Mouse (Mus musculus): Measurements from ENCODE around the gene Cyp3a25. TPM values are rescaled to one million over a fixed set of nuclear protein-coding genes. Genes with fewer than 3 reads are reported as not detected.
"Not testable (repeated sequence)": the region's sequence is repeated elsewhere in the genome, so short reads cannot be mapped to it uniquely, and the experiment has no call there.

The Cyp3a25 gene
- not detected in 2 replicates for polyA plus RNA-seq (2016; fragmentation: Nextera tagmentation; extraction: Ambion mirVana)

- not testable (repeated sequence) for H3K4me1 ChIP-seq; H3K9ac ChIP-seq; H3K27me3 ChIP-seq; H3K4me2 ChIP-seq; H3K27ac ChIP-seq; H3K4me3 ChIP-seq (replicated peaks); ATAC-seq (ENCODE audit: low FRiP score); H3K36me3 ChIP-seq (replicated peaks)
- 91% methylated on average over 1 of the region's 1 CpGs for WGBS
- H3K9me3 ChIP-seq: peaks cover 35% of the 10 kb centered on the region
Observed at GRCm38 (mm10) chr5:146009509-146009908, at the start of gene Cyp3a25. Gene Cyp3a25, minus strand, starts transcription at chr5:146009618.

DNA sequence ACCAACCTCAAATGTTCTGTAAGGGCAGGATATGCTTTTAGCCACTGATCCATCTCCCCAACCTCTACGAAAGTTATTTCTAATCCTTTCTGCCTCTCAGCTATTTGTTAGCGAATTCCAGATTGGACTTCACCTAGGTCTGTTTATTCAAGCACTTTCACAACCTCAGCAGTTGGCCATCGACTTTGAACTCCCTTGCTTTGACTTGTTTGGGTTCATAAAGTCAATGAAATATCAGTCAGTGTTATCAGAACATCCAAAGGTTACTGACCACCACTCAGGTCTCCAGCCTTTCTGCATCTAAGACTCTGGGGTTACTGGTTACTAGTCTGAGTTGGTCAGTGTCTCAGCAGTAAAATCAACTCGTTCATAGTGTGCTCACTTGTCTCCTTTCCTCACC is 11.7 kb upstream of the Cyp3a25 start:
- H3K4me1 ChIP-seq: no peaks in the 10 kb centered on the region
- H3K9ac ChIP-seq: no peak overlapping the region
- H3K36me3 ChIP-seq (replicated peaks): no peaks in the 10 kb centered on the region
- ATAC-seq (ENCODE audit: low FRiP score): no peak
- H3K27me3 ChIP-seq: no peaks in the 10 kb centered on the region
- peaks cover 53% of the 10 kb centered on the region for H3K9me3 ChIP-seq
- 55% methylated on average over 4 of the region's 4 CpGs for WGBS
- no peak overlapping the region for H3K4me3 ChIP-seq (replicated peaks)
- no peak overlapping the region for H3K27ac ChIP-seq
- no peak overlapping the region for H3K4me2 ChIP-seq

DNA sequence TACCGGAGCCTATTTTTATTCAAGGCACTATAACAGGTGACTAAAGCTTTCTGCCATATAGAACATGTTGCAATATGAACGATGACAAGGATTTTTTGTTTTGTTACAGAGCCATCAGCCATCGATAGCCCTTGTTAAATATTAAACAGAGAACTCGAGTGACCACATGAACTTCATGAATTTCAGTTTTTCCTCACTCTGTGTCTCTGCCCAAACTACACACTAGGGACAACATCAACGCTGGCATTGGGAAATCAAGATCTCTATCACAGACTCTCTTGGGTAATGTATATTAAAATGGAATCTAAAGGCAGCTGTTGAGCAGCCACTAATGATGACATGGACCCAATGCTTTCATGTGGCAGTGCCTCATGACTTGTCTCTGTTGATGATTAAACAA is 8.9 kb upstream of the Cyp3a25 start:
- WGBS: 80% methylated on average over 5 of the region's 5 CpGs
- no peak for ATAC-seq (ENCODE audit: low FRiP score)
- H3K9me3 ChIP-seq: peaks cover 66% of the 10 kb centered on the region
- H3K36me3 ChIP-seq (replicated peaks): no peaks in the 10 kb centered on the region
- H3K27me3 ChIP-seq: no peaks in the 10 kb centered on the region
- H3K4me3 ChIP-seq (replicated peaks): no peak overlapping the region
- no peaks in the 10 kb centered on the region for H3K4me1 ChIP-seq
- no peak overlapping the region for H3K9ac ChIP-seq
- no peak overlapping the region for H3K27ac ChIP-seq
- H3K4me2 ChIP-seq: no peak overlapping the region

GRCm38 (mm10) chr5:146011251-146011650 is 1.8 kb upstream of the Cyp3a25 start:
- peaks cover 41% of the 10 kb centered on the region for H3K9me3 ChIP-seq
- no peaks in the 10 kb centered on the region for H3K27me3 ChIP-seq
- WGBS: 71% methylated on average over 1 of the region's 1 CpGs
- H3K4me2 ChIP-seq: no peak overlapping the region
- no peak overlapping the region for H3K27ac ChIP-seq
- no peak overlapping the region for H3K9ac ChIP-seq
- H3K4me3 ChIP-seq (replicated peaks): no peak overlapping the region
- H3K36me3 ChIP-seq (replicated peaks): no peaks in the 10 kb centered on the region
- H3K4me1 ChIP-seq: no peaks in the 10 kb centered on the region
- no peak for ATAC-seq (ENCODE audit: low FRiP score)

DNA sequence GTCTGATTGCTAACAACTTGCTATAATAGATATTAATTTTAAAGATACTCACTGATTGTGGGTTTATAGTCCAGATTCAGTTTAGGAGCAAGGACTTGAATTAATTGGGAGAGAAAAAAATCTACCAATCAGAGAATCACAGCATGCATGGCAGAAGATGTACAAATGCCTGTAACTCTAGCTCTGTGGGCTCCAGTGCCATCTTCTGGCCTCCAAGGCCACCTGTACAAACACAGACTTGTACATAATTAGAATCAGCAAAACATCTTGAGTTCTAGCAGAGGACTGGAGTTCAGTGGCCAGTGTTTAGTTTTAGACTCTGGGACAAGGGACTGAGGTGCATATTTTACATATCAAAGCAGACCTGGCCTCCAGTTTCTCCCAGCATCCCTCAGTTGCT is 42.3 kb downstream of the Cyp3a25 start:
- Histone ChIP-seq H3K9ac (no peak overlapping the region), H3K27ac (no peak overlapping the region), H3K27me3 (no peaks in the 10 kb centered on the region), H3K9me3 (peaks cover 26% of the 10 kb centered on the region), H3K4me1 (no peaks in the 10 kb centered on the region), H3K4me3 (replicated peaks) (no peak overlapping the region), H3K36me3 (replicated peaks) (no peaks in the 10 kb centered on the region), H3K4me2 (no peak overlapping the region)
- ATAC-seq (ENCODE audit: low FRiP score): no peak

Other genes with a start within 250 kb of the Cyp3a25 start
- gene Cyp3a44, start 203.7 kb downstream of the Cyp3a25 start, polyA plus RNA-seq (2016; fragmentation: Nextera tagmentation; extraction: Ambion mirVana): not detected in 2 replicates
- not detected in 2 replicates for gene Cyp3a11, start 129.7 kb downstream of the Cyp3a25 start, polyA plus RNA-seq (2016; fragmentation: Nextera tagmentation; extraction: Ambion mirVana)
- not detected in 2 replicates for gene Cyp3a59, start 69.6 kb upstream of the Cyp3a25 start, polyA plus RNA-seq (2016; fragmentation: Nextera tagmentation; extraction: Ambion mirVana)
- not detected in 2 replicates for gene Gm5565, start 150.9 kb upstream of the Cyp3a25 start, polyA plus RNA-seq (2016; fragmentation: Nextera tagmentation; extraction: Ambion mirVana)
- gene Gm6309, start 161.1 kb upstream of the Cyp3a25 start, polyA plus RNA-seq (2016; fragmentation: Nextera tagmentation; extraction: Ambion mirVana): not detected in 2 replicates
- gene 1700001J03Rik, start 175.7 kb upstream of the Cyp3a25 start, polyA plus RNA-seq (2016; fragmentation: Nextera tagmentation; extraction: Ambion mirVana): not detected in 2 replicates
- 24.2 and 26.5 TPM in 2 replicates for gene Rnf6, start 211.9 kb upstream of the Cyp3a25 start, polyA plus RNA-seq (2016; fragmentation: Nextera tagmentation; extraction: Ambion mirVana)
- gene Cdk8, start 221.6 kb upstream of the Cyp3a25 start, polyA plus RNA-seq (2016; fragmentation: Nextera tagmentation; extraction: Ambion mirVana): 28.3 and 33.4 TPM in 2 replicates